Mouse (Mus musculus): ENCODE data around the gene Cdk14. TPM values are rescaled to one million over a fixed set of nuclear protein-coding genes. Genes with fewer than 3 reads are reported as not detected.

Cdk14 gene
- polyA plus RNA-seq, 1 experiment, result 3.1 TPM

DNA sequence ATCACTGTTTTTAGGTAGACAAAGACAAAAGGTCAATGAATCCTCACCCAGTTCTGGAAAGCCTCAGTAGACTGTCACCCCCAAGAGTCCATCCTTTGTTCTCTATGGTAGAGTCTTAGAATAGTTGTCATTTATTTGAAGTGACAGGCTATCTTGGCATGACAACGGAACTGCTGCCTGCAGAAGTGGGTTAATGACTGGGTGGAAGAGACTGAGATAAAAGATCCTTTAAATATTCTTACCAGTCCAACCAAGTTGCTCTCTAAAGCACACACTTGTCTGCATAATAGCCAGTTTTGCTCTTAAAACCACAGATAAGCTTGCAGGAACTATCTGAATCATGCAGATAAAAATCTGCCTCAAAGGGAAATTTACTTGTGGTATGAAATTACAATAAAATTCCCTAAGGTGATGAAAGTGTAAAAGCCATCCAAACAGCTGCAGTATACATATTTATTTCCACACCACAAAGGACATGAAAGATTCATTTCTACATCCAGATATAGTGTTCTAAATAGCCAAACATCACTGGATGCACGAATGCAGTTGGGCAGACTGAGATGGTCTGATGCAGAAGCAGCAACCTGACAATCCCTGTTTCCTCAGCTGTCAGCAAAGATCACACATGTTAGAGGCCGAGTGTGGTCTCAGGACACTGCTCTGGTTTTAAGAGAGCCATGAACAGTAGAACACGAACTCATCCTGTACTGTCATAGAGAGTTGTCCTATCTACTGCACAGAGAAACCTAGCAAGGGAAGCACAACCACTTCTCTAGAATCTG is 363.8 kb downstream of the Cdk14 start:
- TF ChIP-seq POLR2A (IDR thresholded peaks at IDR 0.05; ENCODE audit: control insufficient read depth, low read depth, low read length) (no peak), CTCF (IDR thresholded peaks at IDR 0.05; ENCODE audit: control insufficient read depth, insufficient read depth, insufficient replicate concordance, low read depth, low read length) (no peak)
- Histone ChIP-seq H3K36me3 (ENCODE audit: control insufficient read depth, insufficient read depth, low read length) (no peaks in the 10 kb centered on the region), H3K27ac (ENCODE audit: control insufficient read depth, insufficient read depth, low read depth, low read length) (no peak overlapping the region), H3K27me3 (ENCODE audit: control insufficient read depth, insufficient read depth, low read length) (no peaks in the 10 kb centered on the region), H3K4me1 (ENCODE audit: control insufficient read depth, insufficient read depth, low read length) (no peaks in the 10 kb centered on the region), H3K4me3 (ENCODE audit: control insufficient read depth, low read depth, low read length) (no peak overlapping the region)

DNA sequence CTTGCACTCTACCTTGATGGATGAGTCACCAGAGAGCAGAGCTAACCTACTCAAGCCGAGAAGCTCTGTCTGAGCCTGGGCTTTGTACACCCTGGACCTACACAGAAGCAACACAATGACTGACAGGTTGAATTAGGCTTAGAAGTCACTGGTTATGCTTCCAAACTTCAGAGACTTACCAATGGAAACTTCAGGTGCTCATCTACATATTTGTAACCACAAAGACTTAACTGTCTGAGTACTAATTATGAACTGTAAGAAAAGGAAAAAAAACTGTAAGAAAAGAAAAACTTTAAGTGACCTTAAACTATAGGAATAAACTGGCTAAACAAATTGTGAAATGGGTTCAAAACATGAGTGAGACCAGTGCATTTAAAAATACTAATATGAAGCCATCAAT is 364.6 kb downstream of the Cdk14 start:
- no peaks in the 10 kb centered on the region for H3K36me3 ChIP-seq (ENCODE audit: control insufficient read depth, insufficient read depth, low read length)
- H3K4me3 ChIP-seq (ENCODE audit: control insufficient read depth, low read depth, low read length), result no peak overlapping the region
- no peaks in the 10 kb centered on the region for H3K27me3 ChIP-seq (ENCODE audit: control insufficient read depth, insufficient read depth, low read length)
- no peak for TF ChIP-seq CTCF (IDR thresholded peaks at IDR 0.05; ENCODE audit: control insufficient read depth, insufficient read depth, insufficient replicate concordance, low read depth, low read length)
- TF ChIP-seq POLR2A (IDR thresholded peaks at IDR 0.05; ENCODE audit: control insufficient read depth, low read depth, low read length), result no peak
- H3K27ac ChIP-seq (ENCODE audit: control insufficient read depth, insufficient read depth, low read depth, low read length), result no peak overlapping the region
- H3K4me1 ChIP-seq (ENCODE audit: control insufficient read depth, insufficient read depth, low read length), result no peaks in the 10 kb centered on the region

DNA sequence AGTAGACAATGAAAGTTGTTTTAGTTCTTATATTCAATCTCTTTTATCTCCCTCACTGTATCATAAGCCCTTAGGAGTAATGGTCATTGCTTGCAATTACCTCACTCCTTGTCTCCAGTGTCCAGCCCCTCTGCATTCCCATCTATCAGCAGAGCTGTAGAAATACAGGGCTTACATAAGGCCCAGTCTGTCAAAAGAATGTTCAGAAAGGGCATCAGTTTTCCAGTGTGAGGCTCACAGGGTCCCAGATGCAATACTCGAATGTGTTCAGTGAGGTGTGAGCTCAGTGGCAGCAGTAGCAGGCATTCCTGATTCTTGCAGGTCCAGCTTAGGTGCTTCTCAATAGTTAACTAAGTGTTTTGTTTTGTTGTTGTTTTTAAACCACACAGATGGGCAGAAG is 365.8 kb downstream of the Cdk14 start:
- no peak overlapping the region for H3K27ac ChIP-seq (ENCODE audit: control insufficient read depth, insufficient read depth, low read depth, low read length)
- H3K4me1 ChIP-seq (ENCODE audit: control insufficient read depth, insufficient read depth, low read length), result no peaks in the 10 kb centered on the region
- TF ChIP-seq CTCF (IDR thresholded peaks at IDR 0.05; ENCODE audit: control insufficient read depth, insufficient read depth, insufficient replicate concordance, low read depth, low read length), result no peak
- no peak for TF ChIP-seq POLR2A (IDR thresholded peaks at IDR 0.05; ENCODE audit: control insufficient read depth, low read depth, low read length)
- no peaks in the 10 kb centered on the region for H3K36me3 ChIP-seq (ENCODE audit: control insufficient read depth, insufficient read depth, low read length)
- no peak overlapping the region for H3K4me3 ChIP-seq (ENCODE audit: control insufficient read depth, low read depth, low read length)
- H3K27me3 ChIP-seq (ENCODE audit: control insufficient read depth, insufficient read depth, low read length), result no peaks in the 10 kb centered on the region

DNA sequence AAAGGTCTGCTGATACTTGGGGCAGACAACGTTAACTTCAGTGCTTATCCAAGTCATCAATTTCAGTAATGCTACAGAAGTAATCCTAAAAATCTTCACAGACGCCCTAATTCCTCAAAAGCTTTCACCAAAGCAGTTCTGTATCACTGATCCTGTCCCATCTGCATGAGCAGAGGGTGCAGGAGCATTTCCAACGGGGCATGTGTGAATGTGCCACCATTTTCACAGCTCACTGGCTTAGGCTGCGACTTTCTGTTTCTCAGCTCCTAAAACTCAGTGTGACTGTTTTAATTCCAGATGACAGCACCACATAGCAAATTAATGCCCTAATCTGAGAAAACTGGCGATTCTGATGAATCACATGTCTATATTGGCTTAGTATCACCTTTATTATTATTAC is 375.8 kb downstream of the Cdk14 start:
- Histone ChIP-seq H3K4me1 (ENCODE audit: control insufficient read depth, insufficient read depth, low read length) (no peaks in the 10 kb centered on the region), H3K36me3 (ENCODE audit: control insufficient read depth, insufficient read depth, low read length) (no peaks in the 10 kb centered on the region), H3K27ac (ENCODE audit: control insufficient read depth, insufficient read depth, low read depth, low read length) (no peak overlapping the region), H3K27me3 (ENCODE audit: control insufficient read depth, insufficient read depth, low read length) (no peaks in the 10 kb centered on the region), H3K4me3 (ENCODE audit: control insufficient read depth, low read depth, low read length) (no peak overlapping the region)
- TF ChIP-seq POLR2A (IDR thresholded peaks at IDR 0.05; ENCODE audit: control insufficient read depth, low read depth, low read length) (no peak), CTCF (IDR thresholded peaks at IDR 0.05; ENCODE audit: control insufficient read depth, insufficient read depth, insufficient replicate concordance, low read depth, low read length) (no peak)

DNA sequence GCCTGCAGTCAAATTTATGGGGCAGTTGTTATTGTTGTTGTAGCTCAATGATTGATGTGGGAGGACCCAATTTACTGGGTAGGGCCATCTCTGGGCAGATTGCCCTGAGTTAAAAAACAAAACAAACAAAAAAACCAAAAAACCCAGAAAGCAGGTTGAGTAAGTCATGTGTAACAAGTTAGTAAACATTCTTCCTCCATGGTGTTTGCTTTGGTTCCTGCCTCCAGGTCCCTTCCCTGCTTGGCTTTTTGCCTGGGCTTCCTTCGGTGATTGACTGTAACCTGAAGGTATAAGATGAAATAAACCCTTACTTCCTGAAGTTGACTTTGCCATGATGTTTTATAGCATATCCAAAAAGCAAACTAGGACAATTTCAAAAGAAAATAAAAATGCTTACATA is 377.4 kb downstream of the Cdk14 start:
- TF ChIP-seq CTCF (IDR thresholded peaks at IDR 0.05; ENCODE audit: control insufficient read depth, insufficient read depth, insufficient replicate concordance, low read depth, low read length), result no peak
- no peak for TF ChIP-seq POLR2A (IDR thresholded peaks at IDR 0.05; ENCODE audit: control insufficient read depth, low read depth, low read length)
- no peak overlapping the region for H3K4me3 ChIP-seq (ENCODE audit: control insufficient read depth, low read depth, low read length)

DNA sequence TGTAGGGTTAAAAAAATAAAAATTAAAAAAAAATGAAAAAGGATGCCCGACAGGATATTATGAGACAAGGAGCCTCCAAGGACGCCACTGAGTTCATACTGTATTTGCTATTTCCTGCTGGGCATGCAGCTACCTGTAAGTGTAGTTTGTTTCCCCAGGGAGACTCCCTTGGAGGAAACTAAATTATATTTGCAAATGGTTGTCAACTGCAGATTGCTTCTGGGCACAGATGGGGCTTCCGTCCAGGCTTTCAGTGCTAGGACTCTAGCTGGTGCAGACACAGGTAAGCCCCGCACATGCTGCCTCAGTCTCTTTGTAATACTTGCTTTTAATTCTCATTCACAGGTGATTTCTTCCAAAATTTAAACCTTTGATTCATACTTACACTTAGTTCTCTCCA is 378.6 kb downstream of the Cdk14 start:
- TF ChIP-seq CTCF (IDR thresholded peaks at IDR 0.05; ENCODE audit: control insufficient read depth, insufficient read depth, insufficient replicate concordance, low read depth, low read length), result no peak
- no peak for TF ChIP-seq POLR2A (IDR thresholded peaks at IDR 0.05; ENCODE audit: control insufficient read depth, low read depth, low read length)
- Histone ChIP-seq H3K4me1 (ENCODE audit: control insufficient read depth, insufficient read depth, low read length) (no peaks in the 10 kb centered on the region), H3K4me3 (ENCODE audit: control insufficient read depth, low read depth, low read length) (no peak overlapping the region), H3K27me3 (ENCODE audit: control insufficient read depth, insufficient read depth, low read length) (no peaks in the 10 kb centered on the region), H3K27ac (ENCODE audit: control insufficient read depth, insufficient read depth, low read depth, low read length) (no peak overlapping the region), H3K36me3 (ENCODE audit: control insufficient read depth, insufficient read depth, low read length) (no peaks in the 10 kb centered on the region)

More for the DNA sequence above, 377.4 kb downstream of the Cdk14 start:
- H3K27me3 ChIP-seq (ENCODE audit: control insufficient read depth, insufficient read depth, low read length), result no peaks in the 10 kb centered on the region
- no peaks in the 10 kb centered on the region for H3K4me1 ChIP-seq (ENCODE audit: control insufficient read depth, insufficient read depth, low read length)
- H3K27ac ChIP-seq (ENCODE audit: control insufficient read depth, insufficient read depth, low read depth, low read length), result no peak overlapping the region
- no peaks in the 10 kb centered on the region for H3K36me3 ChIP-seq (ENCODE audit: control insufficient read depth, insufficient read depth, low read length)

DNA sequence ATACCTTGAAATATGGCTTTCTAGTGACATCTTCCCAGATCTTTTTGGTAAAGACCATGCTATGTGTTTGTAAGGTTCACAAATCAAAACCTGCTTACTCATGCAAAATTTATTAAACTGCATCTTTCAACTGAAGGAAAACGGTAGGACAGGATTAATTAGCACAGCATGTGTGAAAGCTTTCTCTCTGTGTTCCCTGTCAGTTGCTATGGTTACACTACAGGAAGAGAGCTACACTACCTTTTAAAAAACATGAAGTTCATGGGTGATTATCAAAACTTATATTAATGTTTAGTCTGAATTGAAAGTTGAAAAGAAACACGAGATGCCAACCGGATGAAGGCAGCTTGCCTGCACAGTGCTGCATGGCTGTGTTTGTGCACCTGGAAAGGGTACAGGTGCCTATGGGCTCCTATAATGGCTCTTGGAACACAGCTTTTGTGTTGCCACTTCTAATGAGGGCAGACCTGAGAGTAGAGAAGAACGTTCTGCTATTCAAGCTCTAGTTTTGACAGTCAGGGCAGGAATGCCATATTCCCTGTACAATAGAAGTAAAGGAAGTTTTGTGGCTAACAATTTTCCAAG is 380.3 kb downstream of the Cdk14 start:
- Histone ChIP-seq H3K36me3 (ENCODE audit: control insufficient read depth, insufficient read depth, low read length) (no peaks in the 10 kb centered on the region), H3K4me3 (ENCODE audit: control insufficient read depth, low read depth, low read length) (no peak overlapping the region), H3K4me1 (ENCODE audit: control insufficient read depth, insufficient read depth, low read length) (no peaks in the 10 kb centered on the region), H3K27me3 (ENCODE audit: control insufficient read depth, insufficient read depth, low read length) (no peaks in the 10 kb centered on the region), H3K27ac (ENCODE audit: control insufficient read depth, insufficient read depth, low read depth, low read length) (no peak overlapping the region)
- TF ChIP-seq CTCF (IDR thresholded peaks at IDR 0.05; ENCODE audit: control insufficient read depth, insufficient read depth, insufficient replicate concordance, low read depth, low read length), result no peak
- no peak for TF ChIP-seq POLR2A (IDR thresholded peaks at IDR 0.05; ENCODE audit: control insufficient read depth, low read depth, low read length)

Measured in testis, adult 2 months (tissue).